Mouse (Mus musculus): ENCODE data around the gene Phldb2. TPM values are rescaled to one million over a fixed set of nuclear protein-coding genes. Genes with fewer than 3 reads are reported as not detected.

Phldb2 gene
- total RNA-seq, 2 experiments from 2014 or later: 7.4 to 10.0 TPM

Other genes starting within 250 kb of the Phldb2 start
- 100 to 1,000 TPM; 251 to 259 TPM for gene Tagln3, start 229.0 kb downstream of the Phldb2 start, total RNA-seq (2021)
- gene Abhd10, start 210.6 kb downstream of the Phldb2 start, total RNA-seq (2021): 10 to 100 TPM; 20.7 to 22.9 TPM
- 10 to 100 TPM; 32.8 to 34.0 TPM for gene Plcxd2, start 56.6 kb upstream of the Phldb2 start, total RNA-seq (2021)
- gene Cd96, start 166.7 kb upstream of the Phldb2 start, total RNA-seq (2021): not detected
- gene Gm4737, start 201.5 kb upstream of the Phldb2 start, total RNA-seq (2021): 10 to 100 TPM; 11.8 to 17.0 TPM